Mouse (Mus musculus) retina, embryonic 14.5 days (tissue): ENCODE data around the gene Adgrv1.

Experiments used
- DNase-seq: peaks from one replicate; pipeline ENCODE4 v3.0.0-alpha.2; 2015; ENCODE audit warnings: low spot score

Adgrv1 gene

GRCm38 (mm10) chr13:81136652-81137422 is 496.1 kb downstream of the Adgrv1 start:
- DNase-seq: no peak

GRCm38 (mm10) chr13:81135953-81136352 is 497.0 kb downstream of the Adgrv1 start:
- no peak for DNase-seq

DNA sequence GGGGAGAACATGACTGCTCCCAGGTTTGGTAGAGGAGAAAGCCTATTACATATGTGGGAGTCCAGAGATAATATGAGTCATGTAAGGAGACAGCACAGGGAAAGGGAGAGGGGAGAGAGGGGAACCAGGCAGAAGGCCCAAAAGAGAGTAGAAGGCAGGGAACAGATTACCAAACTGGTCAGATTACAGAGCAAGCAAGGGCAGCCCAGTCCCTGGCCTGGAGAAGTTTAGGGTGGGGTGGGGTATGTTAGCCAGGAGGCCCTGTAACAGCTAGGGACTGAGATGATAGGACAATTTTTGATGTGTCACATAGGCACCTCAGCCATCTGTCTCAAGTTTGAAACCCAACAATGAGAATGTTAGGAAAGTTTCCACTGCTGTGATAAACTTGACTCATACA is 498.5 kb downstream of the Adgrv1 start:
- no peak for DNase-seq

DNA sequence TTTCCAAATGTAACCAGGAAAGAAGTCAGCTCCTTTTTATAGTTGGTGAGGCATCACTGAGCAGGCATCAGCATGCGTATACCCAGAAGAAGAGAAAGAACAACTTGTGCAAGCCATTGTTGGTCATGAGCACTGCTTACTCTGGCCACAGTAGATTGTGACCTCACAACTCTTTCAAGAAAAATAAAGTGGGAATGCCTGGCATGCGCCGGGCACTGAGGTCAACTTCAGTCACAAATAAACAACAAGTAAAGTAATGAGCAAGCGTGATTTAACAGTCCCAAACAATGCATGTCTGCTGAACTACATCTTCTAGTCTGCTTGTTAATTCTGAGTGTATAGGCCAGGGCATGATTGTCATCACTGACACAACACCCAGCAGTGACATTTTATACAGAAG is 499.6 kb downstream of the Adgrv1 start:
- no peak for DNase-seq

DNA sequence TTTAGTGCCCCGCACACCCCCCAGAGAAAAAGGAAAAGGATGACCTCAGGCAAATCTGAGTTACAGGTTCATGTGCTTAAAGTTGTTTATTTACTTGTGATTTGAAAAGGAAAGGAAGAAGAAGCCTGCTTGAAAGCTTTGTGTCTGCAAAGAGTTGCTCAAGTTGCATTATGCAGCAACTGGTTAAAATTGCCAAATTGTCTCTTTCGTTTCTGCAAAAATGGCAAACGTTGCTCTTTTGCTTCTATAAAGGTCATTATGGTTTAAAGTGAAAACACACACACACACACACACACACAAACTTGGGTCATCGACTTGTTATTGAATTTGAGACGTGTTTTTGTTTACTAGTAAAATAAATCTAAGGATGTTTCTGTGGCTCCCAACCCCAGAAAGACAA is 500.3 kb downstream of the Adgrv1 start:
- no peak for DNase-seq

DNA sequence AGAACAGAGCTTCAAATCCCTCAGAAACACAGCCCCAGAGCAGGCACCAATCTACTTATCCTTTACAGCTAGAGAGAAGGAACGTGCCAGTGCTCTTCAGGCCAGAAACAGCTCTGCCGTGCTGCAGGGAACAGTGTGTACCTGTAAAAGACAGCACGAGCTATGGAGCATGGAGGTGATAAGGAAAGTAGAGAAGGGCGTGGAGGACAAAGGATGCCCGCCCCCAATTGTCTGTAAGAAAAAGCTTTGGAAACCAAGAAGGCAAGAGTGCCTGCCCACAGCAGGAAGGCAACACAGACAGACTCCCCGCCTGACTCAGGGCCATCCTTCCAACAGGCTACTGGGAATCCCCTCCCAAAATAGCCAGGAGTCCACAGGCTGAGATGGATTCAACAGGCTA is 501.1 kb downstream of the Adgrv1 start:
- DNase-seq: no peak

DNA sequence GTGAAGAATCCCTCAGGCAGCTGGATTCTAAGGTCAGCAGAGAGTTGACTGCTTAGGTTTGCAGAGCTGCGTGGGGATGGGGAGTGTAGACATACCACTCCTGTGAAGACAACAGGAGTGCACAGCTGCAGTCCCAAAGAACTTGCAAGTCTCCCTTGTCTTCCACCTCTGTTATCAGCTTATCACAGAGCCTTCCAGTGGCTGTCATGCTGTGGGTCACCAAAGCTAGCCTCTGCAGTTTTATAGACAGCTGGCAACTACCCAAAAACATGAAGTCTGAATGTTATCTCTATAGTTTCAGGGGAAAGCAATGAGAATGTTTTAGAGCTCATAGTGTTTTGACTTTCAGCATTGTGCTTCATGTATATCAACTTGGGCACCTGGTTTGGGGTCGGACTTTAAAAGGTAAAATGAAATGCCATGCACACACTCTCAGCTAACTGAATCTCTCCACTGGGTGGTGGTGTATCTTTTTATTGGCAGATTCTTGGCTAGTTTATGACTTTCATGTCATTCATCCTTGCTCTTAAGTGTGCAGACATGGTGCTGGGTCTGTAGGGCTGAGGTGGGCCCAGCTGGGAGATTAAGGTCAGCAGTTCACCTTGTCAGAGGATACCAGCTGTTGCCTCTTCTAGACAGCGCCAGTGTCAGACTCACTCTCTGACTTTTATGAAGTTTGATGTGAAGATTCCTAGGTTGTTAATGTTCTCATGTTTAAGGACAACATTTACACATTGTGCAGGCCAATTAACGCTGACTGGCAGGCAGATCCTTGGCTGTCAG is 502.0 kb downstream of the Adgrv1 start:
- no peak for DNase-seq

DNA sequence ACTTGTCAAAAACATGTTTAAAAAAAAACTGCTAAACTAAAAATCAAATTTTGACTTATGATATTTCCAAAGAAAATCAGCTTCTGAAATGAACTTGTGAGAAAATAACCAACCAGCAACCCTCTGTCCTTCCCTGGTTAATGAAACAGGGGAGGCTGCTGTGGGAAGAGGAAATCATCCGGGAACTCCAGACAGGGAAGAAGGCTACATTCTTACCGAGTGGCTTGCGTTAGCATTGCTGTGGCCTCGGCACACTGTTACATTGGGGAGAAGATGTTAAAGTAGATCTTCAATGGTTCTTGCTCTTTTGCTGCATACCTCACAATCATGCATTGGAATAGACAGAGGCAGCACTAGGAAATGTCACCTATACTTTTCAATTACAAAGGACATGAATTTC is 507.1 kb downstream of the Adgrv1 start:
- DNase-seq: no peak

DNA sequence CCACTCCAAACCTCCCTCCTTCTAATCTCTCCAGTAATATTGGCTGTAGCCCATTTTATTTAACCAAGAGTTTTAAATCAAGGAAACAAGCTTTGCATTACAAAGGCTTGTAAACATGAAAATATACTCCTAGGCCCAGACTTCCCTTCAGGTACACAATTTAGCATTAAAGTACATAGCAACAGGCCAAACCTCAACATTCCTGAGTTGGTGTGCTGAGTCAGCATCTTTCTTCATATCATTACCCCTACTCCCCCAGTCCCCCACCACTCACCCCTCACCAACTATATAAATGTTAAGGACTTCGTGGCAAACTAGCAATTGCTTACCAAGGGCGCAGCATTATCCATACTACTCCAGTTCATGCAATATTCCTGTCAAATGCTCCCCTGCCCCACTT is 510.7 kb downstream of the Adgrv1 start:
- no peak for DNase-seq

DNA sequence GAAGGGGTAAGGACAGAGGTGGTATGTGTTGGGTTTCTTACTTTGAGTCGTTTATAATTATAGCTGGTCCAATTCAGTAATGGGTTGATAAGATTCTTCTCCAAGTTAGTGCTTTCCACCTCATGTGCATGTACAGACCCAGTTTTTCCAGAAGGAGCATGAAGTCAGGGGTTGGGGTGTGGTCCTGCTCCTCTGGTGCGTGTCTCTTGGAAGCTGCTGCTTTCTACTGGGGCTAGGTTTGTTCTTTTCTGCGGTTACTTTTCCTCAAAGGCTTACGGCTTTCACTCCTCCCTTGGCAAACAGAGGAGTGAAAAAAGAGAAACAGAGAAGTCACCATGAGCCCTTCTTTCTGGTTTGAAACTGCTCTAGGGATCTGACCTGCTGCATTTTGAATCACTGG is 522.5 kb downstream of the Adgrv1 start:
- DNase-seq: no peak

- no peak for DNase-seq
Observed at GRCm38 (mm10) chr13:81109676-81110075, 523.3 kb downstream of the Adgrv1 start.

- no peak for DNase-seq
Observed at GRCm38 (mm10) chr13:81108526-81109302, 524.2 kb downstream of the Adgrv1 start.

- DNase-seq: no peak
Observed at GRCm38 (mm10) chr13:81107436-81107835, 525.5 kb downstream of the Adgrv1 start.

GRCm38 (mm10) chr13:81103794-81104193 is 529.2 kb downstream of the Adgrv1 start:
- no peak for DNase-seq

DNA sequence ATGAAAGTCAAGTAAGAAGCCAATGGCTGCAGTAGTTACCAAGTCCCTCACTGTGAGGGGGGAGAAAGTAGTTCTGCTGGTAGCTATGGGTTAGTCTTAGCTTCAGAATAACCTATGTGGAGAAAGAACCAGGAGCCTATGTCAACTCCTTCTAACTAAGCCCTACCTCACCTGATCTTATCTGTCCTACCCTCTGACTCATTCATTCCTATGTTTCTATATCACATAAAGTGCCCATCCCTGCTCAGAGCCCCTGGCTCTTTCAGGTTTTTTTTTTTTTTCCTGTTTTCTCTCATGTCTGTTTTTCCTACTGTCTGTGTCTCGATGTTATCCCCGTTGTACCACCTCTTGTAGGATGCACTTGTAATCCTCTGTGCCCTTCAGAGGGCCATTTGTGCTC is 536.5 kb downstream of the Adgrv1 start:
- DNase-seq: no peak

- no peak for DNase-seq
Observed at GRCm38 (mm10) chr13:81094513-81094912, 538.4 kb downstream of the Adgrv1 start.

DNA sequence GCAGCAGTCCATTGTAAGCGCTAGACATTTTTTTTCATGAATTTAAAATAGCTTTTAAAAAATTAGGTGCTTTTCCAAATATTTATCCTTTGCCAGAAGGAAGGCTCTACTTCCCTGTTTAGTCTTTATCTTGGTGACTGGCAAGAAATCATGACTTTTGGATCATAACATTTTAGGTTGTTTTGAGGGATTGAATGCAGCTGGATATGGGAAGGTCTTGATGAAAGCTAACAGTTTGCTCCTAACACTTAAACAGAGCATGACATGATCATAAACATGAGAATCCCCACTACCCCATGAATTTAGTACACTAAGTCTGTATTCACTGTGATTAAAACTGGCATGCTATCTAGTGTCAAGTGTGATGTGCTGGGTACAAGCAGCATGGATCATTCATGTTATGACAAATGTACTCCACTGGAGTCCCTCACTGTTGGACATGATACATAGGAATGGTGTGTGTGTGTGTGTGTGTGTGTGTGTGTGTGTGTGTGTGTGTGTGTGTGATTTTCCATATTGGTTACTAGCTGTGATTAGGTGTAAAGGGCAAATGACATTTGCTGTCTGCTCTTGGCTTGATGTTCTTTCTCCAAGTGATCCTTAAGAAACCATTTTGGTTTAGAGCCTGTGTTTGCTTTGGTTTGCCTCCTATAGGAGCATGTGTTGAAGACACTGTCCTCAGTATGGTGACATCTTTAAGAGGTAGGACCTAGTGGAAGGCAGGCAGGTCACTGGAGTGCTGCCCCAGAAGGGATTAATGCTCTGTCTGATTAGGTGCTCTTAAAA is 542.7 kb downstream of the Adgrv1 start:
- no peak for DNase-seq

GRCm38 (mm10) chr13:81086969-81087682 is 545.8 kb downstream of the Adgrv1 start:
- DNase-seq: no peak

- DNase-seq: no peak
Observed at GRCm38 (mm10) chr13:81072214-81072613, 560.7 kb downstream of the Adgrv1 start.

- DNase-seq: no peak
Observed at GRCm38 (mm10) chr13:81051448-81051847, 581.5 kb downstream of the Adgrv1 start.

DNA sequence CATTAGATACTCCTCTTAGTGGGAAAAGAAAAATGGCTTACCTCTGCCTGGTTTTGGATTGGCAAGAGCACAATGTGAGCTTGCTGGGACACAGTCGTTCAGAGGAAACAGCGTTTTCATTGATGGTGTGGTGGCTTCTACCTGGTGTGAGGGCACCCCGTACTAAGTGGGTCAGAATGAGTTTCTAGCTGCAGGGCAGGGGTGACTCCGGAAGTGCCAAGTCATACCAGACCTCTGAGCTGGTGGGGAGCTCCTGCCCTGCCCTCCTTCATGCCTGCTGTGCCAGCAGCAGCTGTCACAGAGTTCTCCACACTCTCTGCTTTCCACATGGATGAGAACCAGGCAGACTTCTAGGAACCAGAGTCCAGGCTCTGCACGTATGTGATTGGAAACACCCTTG is 582.0 kb downstream of the Adgrv1 start:
- DNase-seq: no peak
